Mouse (Mus musculus) myocyte (in vitro differentiated cells): ENCODE measurements around the gene Apol9a.
A peak's percentile ranks its signal among the peaks of the same experiment; 100 is the strongest.

Experiments
- E2F4 ChIP-seq: IDR thresholded peaks from one replicate; pipeline ENCODE4 v1.6.1; 2011; ENCODE audit warnings: mild to moderate bottlenecking, control low read depth, moderate library complexity; ENCODE audit not compliant: insufficient read depth
- MAX ChIP-seq: IDR thresholded peaks from one replicate; pipeline ENCODE4 v1.6.1; 2011; ENCODE audit warnings: low read depth, mild to moderate bottlenecking, control low read depth
- MYOD1 ChIP-seq, 3 experiments: IDR thresholded peaks; one replicate each; pipeline ENCODE4 v1.6.1; 2011; ENCODE audit warnings: control low read depth in 2 of 3, low read depth in 2 of 3, mild to moderate bottlenecking in 2 of 3, moderate library complexity in 1 of 3; ENCODE audit not compliant: insufficient read length in 2 of 3, control insufficient read depth in 1 of 3
- MYOG ChIP-seq, 3 experiments: IDR thresholded peaks; one replicate each; pipeline ENCODE4 v1.6.1; 2011; ENCODE audit warnings: control low read depth in 2 of 3, low read depth in 2 of 3, mild to moderate bottlenecking in 2 of 3; ENCODE audit not compliant: insufficient read length in 2 of 3, control insufficient read depth in 1 of 3, insufficient read depth in 1 of 3
- POLR2A ChIP-seq: IDR thresholded peaks from one replicate; pipeline ENCODE4 v1.6.1; 2011; ENCODE audit warnings: low read depth, mild to moderate bottlenecking, control low read depth, moderate library complexity; ENCODE audit not compliant: insufficient read length
- POLR2AphosphoS2 ChIP-seq: IDR thresholded peaks from one replicate; pipeline ENCODE4 v1.6.1; 2011; ENCODE audit warnings: low read depth, control low read depth; ENCODE audit not compliant: insufficient read length
- REST ChIP-seq: IDR thresholded peaks from one replicate; pipeline ENCODE4 v1.6.1; 2011; ENCODE audit warnings: mild to moderate bottlenecking, control low read depth, moderate library complexity; ENCODE audit not compliant: insufficient read depth, insufficient read length
- SRF ChIP-seq: IDR thresholded peaks from one replicate; pipeline ENCODE4 v1.6.1; 2011; ENCODE audit warnings: low read depth; ENCODE audit not compliant: control insufficient read depth, insufficient read length
- TCF12 ChIP-seq: IDR thresholded peaks from one replicate; pipeline ENCODE4 v1.6.1; 2011; ENCODE audit warnings: mild to moderate bottlenecking, control low read depth; ENCODE audit not compliant: poor library complexity, insufficient read depth, severe bottlenecking
- TCF3 ChIP-seq: IDR thresholded peaks from one replicate; pipeline ENCODE4 v1.6.1; 2011; ENCODE audit warnings: low read depth, control low read depth; ENCODE audit not compliant: insufficient read length
- USF1 ChIP-seq: IDR thresholded peaks from one replicate; pipeline ENCODE4 v1.6.1; 2011; ENCODE audit warnings: low read depth, mild to moderate bottlenecking, control low read depth, moderate library complexity

DNA sequence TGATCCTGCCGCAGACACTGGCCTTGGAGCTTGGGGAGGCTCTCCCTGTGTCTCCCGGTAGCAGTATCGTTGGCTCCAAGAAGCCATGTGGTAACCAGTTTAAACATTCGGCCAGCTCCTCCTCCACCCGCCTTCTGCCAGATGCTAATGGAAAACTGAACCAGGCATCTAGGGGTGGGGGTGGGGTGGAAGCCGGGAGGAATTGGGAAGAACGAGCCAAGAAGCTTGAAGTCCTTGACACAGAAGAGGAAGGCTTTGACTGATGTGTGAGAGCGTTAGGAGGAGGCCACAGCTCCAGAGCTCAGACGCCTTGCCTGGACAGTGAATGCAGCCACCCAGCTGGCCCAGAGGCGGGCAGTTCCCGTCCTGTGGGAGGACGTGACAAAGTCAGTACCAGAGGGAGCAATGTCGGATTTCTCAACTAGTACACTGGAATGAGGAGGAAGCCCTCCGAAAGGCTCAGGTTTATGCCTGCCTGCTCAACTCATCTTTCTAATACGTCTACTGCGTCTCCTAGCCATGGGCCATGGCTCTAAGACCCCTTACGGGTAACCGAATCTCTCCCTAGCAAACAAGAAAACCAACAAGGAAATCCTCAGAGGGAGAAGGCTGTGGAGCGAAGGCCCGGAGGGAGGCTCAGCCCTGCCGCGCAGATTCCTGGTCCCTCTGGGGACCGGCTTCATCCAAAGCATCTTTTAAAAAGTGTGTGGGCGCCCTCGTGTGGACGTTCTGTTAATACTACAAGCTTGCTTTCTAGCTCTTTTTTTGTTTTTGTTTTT is 44.0 kb downstream of the Apol9a start:
- TF ChIP-seq POLR2A (peak; percentile 14), E2F4 (no peak), USF1 (no peak), POLR2AphosphoS2 (no peak), REST (no peak), TCF3 (no peak), TCF12 (no peak), MAX (no peak), MYOG (IDR thresholded peaks at IDR 0.05; ENCODE audit: control insufficient read depth in 1 of 3, insufficient read depth in 1 of 3, insufficient read length in 2 of 3, low read depth in 2 of 3) (no peak), MYOD1 (IDR thresholded peaks at IDR 0.05; ENCODE audit: control insufficient read depth in 1 of 3, insufficient read length in 2 of 3, low read depth in 2 of 3) (no peak), SRF (no peak)
